Mouse (Mus musculus) brain, embryonic 14.5 days (tissue): ENCODE data around the gene Trpm8.

ENCODE experiments used
- CTCF ChIP-seq: fragments of 200-500 bp; IDR thresholded peaks from 2 replicates; pipeline ENCODE4 v1.5.1; 2012; ENCODE audit warnings: inconsistent platforms, mild to moderate bottlenecking, moderate library complexity, borderline replicate concordance; ENCODE audit not compliant: insufficient read depth, insufficient read length; ENCODE audit errors: extremely low read depth
- POLR2A ChIP-seq: fragments of 200-500 bp; IDR thresholded peaks from 2 replicates; pipeline ENCODE4 v1.6.1; 2012; ENCODE audit warnings: mild to moderate bottlenecking, inconsistent platforms, borderline replicate concordance; ENCODE audit not compliant: poor library complexity, insufficient read depth, insufficient read length, severe bottlenecking; ENCODE audit errors: extremely low read depth

DNA sequence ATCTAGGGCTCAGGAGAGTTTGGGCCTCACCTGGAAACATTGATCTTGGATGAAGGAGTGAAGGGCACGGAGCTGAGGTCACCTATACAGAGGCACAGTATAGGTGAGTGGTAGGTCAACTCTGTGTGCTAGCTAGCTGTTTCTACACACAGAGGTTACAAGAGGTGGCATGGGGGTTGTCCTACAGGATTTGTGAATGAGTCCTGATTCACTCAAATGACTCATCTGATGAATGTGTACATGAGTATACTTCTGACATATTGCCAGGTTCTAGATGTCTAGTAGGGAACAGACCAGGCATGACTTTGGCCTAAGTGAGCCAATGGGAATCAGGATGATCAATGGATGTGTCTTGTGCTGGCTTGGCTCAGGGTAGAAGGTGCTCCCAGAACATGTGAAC, 39.8 kb downstream of the Trpm8 start:
- TF ChIP-seq POLR2A (no peak), CTCF (no peak)
